Mouse (Mus musculus) intestine, embryonic 14.5 days (tissue): ENCODE measurements at regions not wholly inside any gene's neighbourhood (a gene's known extent, or its start where the extent isn't known, plus 50 kb on each side); places are given as distances from the start of the nearest gene placed in this dataset.

ENCODE experiments used
- ATAC-seq: fragments of 200-750 bp; cut with Nextera tagmentation; replicated peaks from 2 replicates; pipeline ENCODE4 v1.8.0; 2017; ENCODE audit warnings: low read depth, moderate number of reproducible peaks, moderate TSS enrichment, moderate library complexity; ENCODE audit not compliant: low FRiP score, low TSS enrichment
- DNase-seq: peaks from one replicate; pipeline ENCODE4 v3.0.0-alpha.2; 2018; ENCODE audit warnings: low spot score
- H3K27ac ChIP-seq: fragments of 300-500 bp; sonication (generic); 2 replicates; pipeline ENCODE4 v1.5.1; 2014; ENCODE audit warnings: low read depth, mild to moderate bottlenecking, control low read depth
- H3K27me3 ChIP-seq: fragments of 300-500 bp; sonication (generic); replicated peaks from 2 replicates; pipeline ENCODE4 v1.6.1; 2014; ENCODE audit warnings: low read length, control low read depth; ENCODE audit not compliant: control insufficient read depth, insufficient read depth
- H3K36me3 ChIP-seq: fragments of 300-500 bp; sonication (generic); 2 replicates; pipeline ENCODE4 v1.6.1; 2014; ENCODE audit warnings: low read length, control low read depth; ENCODE audit not compliant: control insufficient read depth, insufficient read depth
- H3K4me1 ChIP-seq: fragments of 300-500 bp; sonication (generic); replicated peaks from 2 replicates; pipeline ENCODE4 v1.6.1; 2014; ENCODE audit warnings: low read length, control low read depth, mixed read lengths; ENCODE audit not compliant: control insufficient read depth, insufficient read depth
- H3K4me2 ChIP-seq: fragments of 300-500 bp; sonication (generic); 2 replicates; pipeline ENCODE4 v1.6.1; 2014; ENCODE audit warnings: low read length
- H3K4me3 ChIP-seq: fragments of 300-500 bp; sonication (generic); 2 replicates; pipeline ENCODE4 v1.5.1; 2014; ENCODE audit warnings: low read depth, low read length, control low read depth, mixed read lengths
- H3K9ac ChIP-seq: fragments of 300-500 bp; sonication (generic); 2 replicates; pipeline ENCODE4 v1.6.1; 2014; ENCODE audit warnings: mild to moderate bottlenecking, low read length
- H3K9me3 ChIP-seq: fragments of 300-500 bp; sonication (generic); 2 replicates; pipeline ENCODE4 v1.6.1; 2016; ENCODE audit warnings: low read length, control low read depth; ENCODE audit not compliant: control insufficient read depth
- WGBS: fragments of 180-500 bp; shearing (Covaris S2); extraction: QIAGEN DNeasy Blood & Tissue Kit; methylation state at CpG from one replicate; pipeline ENCODE4 v1.1.7; 2014; 5-methylcytosine and 5-hydroxymethylcytosine counted together

DNA sequence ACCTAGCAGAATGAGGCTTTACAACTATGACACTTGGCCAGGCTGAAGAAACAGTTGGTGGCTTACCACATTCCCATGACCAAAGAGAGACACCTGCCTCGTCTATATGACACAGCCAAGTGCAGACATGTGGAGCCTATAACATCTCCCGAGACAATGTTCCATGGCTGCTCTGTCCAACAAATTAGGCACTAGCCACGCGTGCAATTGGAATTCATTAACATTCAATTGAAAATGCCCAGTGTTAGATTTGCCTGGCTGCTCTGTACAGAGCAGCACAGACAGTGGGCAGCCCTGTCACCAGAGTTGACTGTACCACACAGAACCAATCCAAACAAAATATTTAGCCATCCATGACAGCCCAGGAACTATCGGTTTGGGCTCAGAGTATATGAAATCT, 152.2 kb upstream of the Nckap5 start:
- Histone ChIP-seq H3K4me1 (no peaks in the 10 kb centered on the region), H3K36me3 (no peaks in the 10 kb centered on the region), H3K4me3 (no peak overlapping the region), H3K9me3 (no peaks in the 10 kb centered on the region), H3K27me3 (no peaks in the 10 kb centered on the region), H3K4me2 (no peak overlapping the region), H3K9ac (no peak overlapping the region), H3K27ac (no peak overlapping the region)
- ATAC-seq (no peak), DNase-seq (no peak)
- WGBS = 89% methylated on average over 5 of the region's 5 CpGs

GRCm38 (mm10) chr1:126980311-126980710, 149.7 kb upstream of the Nckap5 start:
- H3K4me2 ChIP-seq = no peak overlapping the region
- H3K27me3 ChIP-seq = no peaks in the 10 kb centered on the region
- H3K36me3 ChIP-seq = no peaks in the 10 kb centered on the region
- H3K27ac ChIP-seq = no peak overlapping the region
- no peak overlapping the region for H3K9ac ChIP-seq
- no peak for DNase-seq
- no peak overlapping the region for H3K4me3 ChIP-seq
- 92% methylated on average over 14 of the region's 14 CpGs for WGBS
- no peaks in the 10 kb centered on the region for H3K4me1 ChIP-seq
- no peaks in the 10 kb centered on the region for H3K9me3 ChIP-seq
- ATAC-seq = no peak

DNA sequence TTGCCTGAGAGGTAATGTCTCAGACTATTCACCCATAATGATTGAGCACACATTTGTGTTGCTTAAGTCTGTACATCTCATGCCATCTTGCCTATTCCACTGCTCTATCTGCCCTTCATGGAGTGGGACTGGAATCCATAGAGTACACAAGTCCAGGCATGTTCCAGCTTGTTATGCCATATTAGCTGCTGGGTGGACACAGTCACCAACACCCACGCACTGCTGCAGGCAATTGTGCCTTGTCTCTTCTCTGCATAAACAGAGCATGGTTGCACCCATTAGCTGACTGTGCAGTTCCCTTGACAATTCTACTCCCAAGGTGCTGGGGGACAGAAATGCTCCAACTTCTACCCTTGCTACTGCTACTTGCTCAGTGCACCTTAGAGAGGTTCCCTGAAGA, 143.3 kb upstream of the Nckap5 start:
- no peaks in the 10 kb centered on the region for H3K36me3 ChIP-seq
- no peaks in the 10 kb centered on the region for H3K27me3 ChIP-seq
- H3K4me1 ChIP-seq = no peaks in the 10 kb centered on the region
- no peak for ATAC-seq
- DNase-seq = no peak
- no peak overlapping the region for H3K27ac ChIP-seq
- 96% methylated on average over 1 of the region's 1 CpGs for WGBS
- no peak overlapping the region for H3K9ac ChIP-seq
- H3K9me3 ChIP-seq = no peaks in the 10 kb centered on the region
- H3K4me3 ChIP-seq = no peak overlapping the region
- no peak overlapping the region for H3K4me2 ChIP-seq

DNA sequence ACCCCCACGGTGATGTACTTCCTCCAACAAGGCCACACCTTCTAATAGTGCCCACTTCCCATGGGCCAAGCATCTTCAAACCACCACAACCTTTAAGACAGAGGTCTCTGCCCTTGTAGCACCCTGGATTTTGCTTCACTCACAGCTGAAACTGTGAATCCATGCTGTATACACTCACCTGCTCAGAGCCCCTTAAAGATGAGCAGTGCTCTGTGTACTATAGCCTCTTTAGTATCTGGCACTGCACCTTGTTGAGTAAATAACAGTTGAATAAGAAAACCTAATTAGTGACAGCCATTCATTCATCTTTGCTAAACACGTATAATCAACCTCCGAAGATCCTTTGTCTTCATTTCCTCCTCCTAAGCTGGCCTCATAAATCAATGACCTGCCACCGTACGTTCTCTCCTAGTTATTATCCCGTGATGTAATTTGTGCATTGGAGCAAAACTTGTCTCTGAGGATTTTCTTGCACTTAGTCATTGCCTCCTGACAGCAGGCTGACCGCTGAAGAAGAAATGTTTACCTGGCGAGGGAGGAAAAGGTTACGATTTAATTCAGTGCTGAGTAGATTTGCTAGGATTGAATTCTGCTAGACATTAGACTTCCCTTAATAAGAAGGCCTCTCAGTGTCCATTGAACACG, 141.3 kb upstream of the Nckap5 start:
- Histone ChIP-seq H3K4me2 (no peak overlapping the region), H3K4me3 (no peak overlapping the region), H3K9me3 (no peaks in the 10 kb centered on the region), H3K27me3 (no peaks in the 10 kb centered on the region), H3K9ac (no peak overlapping the region), H3K27ac (no peak overlapping the region), H3K36me3 (no peaks in the 10 kb centered on the region), H3K4me1 (no peaks in the 10 kb centered on the region)
- ATAC-seq = 0 out of 2 replicates have a peak, but pooled peaks have one; percentile 32
- 49% methylated on average over 10 of the region's 10 CpGs for WGBS
- DNase-seq = no peak

GRCm38 (mm10) chr1:126971118-126971517, 140.5 kb upstream of the Nckap5 start:
- Histone ChIP-seq H3K4me1 (no peaks in the 10 kb centered on the region), H3K36me3 (no peaks in the 10 kb centered on the region), H3K9me3 (no peaks in the 10 kb centered on the region), H3K27ac (no peak overlapping the region), H3K27me3 (no peaks in the 10 kb centered on the region), H3K4me3 (no peak overlapping the region), H3K4me2 (no peak overlapping the region), H3K9ac (no peak overlapping the region)
- ATAC-seq (no peak), DNase-seq (no peak)
- WGBS = 65% methylated on average over 1 of the region's 1 CpGs

GRCm38 (mm10) chr1:126966394-126966793, 135.8 kb upstream of the Nckap5 start:
- no peaks in the 10 kb centered on the region for H3K9me3 ChIP-seq
- no peaks in the 10 kb centered on the region for H3K4me1 ChIP-seq
- no peak overlapping the region for H3K9ac ChIP-seq
- no peaks in the 10 kb centered on the region for H3K27me3 ChIP-seq
- H3K36me3 ChIP-seq = no peaks in the 10 kb centered on the region
- ATAC-seq (no peak), DNase-seq (no peak)
- no peak overlapping the region for H3K4me3 ChIP-seq
- no peak overlapping the region for H3K27ac ChIP-seq
- no peak overlapping the region for H3K4me2 ChIP-seq

GRCm38 (mm10) chr1:126955839-126956720, 125.5 kb upstream of the Nckap5 start:
- whole genome bisulfite sequencing = 61% methylated on average over 12 of the region's 12 CpGs
- H3K9me3 ChIP-seq = no peaks in the 10 kb centered on the region
- no peaks in the 10 kb centered on the region for H3K27me3 ChIP-seq
- H3K9ac ChIP-seq = no peak overlapping the region
- no peaks in the 10 kb centered on the region for H3K36me3 ChIP-seq
- no peak overlapping the region for H3K27ac ChIP-seq
- no peaks in the 10 kb centered on the region for H3K4me1 ChIP-seq
- no peak for ATAC-seq
- H3K4me3 ChIP-seq = no peak overlapping the region
- no peak overlapping the region for H3K4me2 ChIP-seq
- no peak for DNase-seq

DNA sequence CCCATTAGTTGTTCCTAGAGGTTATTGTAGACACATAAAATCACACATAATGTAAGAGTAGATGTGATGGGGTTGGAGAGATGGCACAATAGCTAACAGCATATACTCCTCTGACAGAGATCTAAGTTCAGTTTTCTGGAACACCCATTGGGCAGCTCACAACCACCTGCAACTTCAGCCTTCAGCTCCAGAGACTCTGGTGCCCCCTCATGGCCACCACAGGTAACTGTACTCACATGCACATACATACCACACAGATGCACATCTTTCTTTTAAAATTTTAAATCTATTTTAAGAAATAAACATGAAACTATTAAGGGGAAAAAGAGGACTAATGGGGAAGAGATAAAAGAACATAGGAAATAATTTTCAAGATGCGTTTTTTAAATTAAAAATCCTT, 117.3 kb upstream of the Nckap5 start:
- WGBS = 89% methylated on average over 1 of the region's 1 CpGs

DNA sequence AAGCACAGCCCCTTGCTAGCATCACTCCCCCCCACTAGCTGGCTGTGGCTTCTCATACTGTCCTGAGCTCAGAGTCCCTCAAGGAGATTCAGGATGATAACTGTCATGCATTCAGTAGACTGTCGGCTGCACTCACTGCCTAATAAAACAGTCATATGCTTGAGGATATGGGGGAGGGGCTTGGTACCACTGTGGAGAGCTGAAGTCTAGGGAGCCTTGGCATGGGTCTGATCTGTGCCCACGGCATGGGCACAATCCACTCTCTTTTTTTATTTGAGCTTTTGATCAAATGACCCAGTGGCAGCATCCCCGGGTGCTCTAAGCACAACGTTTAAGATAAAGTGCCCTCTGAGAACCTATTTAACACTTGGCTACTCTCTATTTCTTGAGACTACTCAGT, 102.1 kb upstream of the Nckap5 start:
- ATAC-seq (no peak), DNase-seq (no peak)
- 57% methylated on average over 4 of the region's 4 CpGs for WGBS
- no peaks in the 10 kb centered on the region for H3K36me3 ChIP-seq
- no peak overlapping the region for H3K9ac ChIP-seq
- no peak overlapping the region for H3K4me3 ChIP-seq
- no peaks in the 10 kb centered on the region for H3K4me1 ChIP-seq
- H3K4me2 ChIP-seq = no peak overlapping the region
- H3K9me3 ChIP-seq = no peaks in the 10 kb centered on the region
- H3K27me3 ChIP-seq = no peaks in the 10 kb centered on the region
- H3K27ac ChIP-seq = no peak overlapping the region

More for the DNA sequence above, 117.3 kb upstream of the Nckap5 start:
- no peak for ATAC-seq
- Histone ChIP-seq H3K4me1 (no peaks in the 10 kb centered on the region), H3K27ac (no peak overlapping the region), H3K4me2 (no peak overlapping the region), H3K9me3 (no peaks in the 10 kb centered on the region), H3K27me3 (no peaks in the 10 kb centered on the region), H3K36me3 (no peaks in the 10 kb centered on the region), H3K9ac (no peak overlapping the region), H3K4me3 (no peak overlapping the region)
- DNase-seq = no peak
